Mouse (Mus musculus): ENCODE measurements around the gene Nrxn1. TPM values are rescaled to one million over a fixed set of nuclear protein-coding genes. Genes with fewer than 3 reads are reported as not detected.

The Nrxn1 gene
- polyA plus RNA-seq, 1 experiment from 2014 or later: 12.2 TPM

DNA sequence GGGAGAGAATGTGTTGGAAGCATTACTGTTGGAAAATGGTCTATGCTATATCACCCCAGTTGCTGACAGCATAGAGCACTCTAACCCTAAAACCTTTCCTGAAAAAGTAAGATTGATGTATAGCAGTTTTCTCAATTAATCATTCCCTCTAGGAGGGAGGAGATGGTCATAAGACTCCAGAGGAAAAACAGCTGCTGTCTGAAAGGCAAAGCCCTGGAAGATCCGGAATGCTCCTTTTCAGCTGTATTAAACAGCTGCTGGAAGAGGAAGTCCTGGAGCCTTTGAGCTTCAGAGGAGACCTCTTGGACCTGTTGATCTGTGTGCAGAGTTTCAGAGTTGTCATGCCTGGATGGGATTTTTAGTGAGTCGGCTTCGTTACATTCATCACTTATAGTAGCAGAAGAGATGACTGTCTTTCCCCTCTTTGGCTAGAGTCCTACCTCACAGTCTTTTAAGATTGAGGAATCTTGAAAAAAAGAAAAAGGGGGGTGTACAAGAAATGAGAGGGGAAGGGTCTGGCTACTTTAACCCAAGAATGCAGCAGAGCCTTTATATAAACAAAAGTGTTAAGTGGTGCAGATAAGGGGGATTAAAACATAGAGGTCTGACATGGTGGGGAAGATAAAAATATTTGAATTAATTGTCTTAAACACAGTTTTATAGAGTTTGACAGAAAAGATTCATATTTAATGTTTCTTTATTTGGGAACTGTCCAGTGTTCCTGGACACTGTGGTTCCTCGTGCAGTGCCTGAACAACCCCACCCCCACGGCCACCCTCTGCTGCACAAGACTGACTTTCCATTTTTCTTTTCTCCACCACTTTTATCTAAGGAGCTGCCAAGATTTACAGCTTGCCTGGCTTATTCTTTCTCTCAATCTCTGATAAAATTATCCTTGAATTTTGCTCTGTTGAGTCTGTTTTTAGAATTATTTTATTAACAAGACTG, 710.1 kb downstream of the Nrxn1 start:
- Histone ChIP-seq H3K4me3 (ENCODE audit: low read depth, low read length) (no peak overlapping the region), H3K4me1 (ENCODE audit: control insufficient read depth, insufficient read depth, low read length) (no peaks in the 10 kb centered on the region), H3K9ac (ENCODE audit: low read depth, low read length) (no peak overlapping the region), H3K27me3 (replicated peaks; ENCODE audit: control insufficient read depth, insufficient read depth, low read length) (no peaks in the 10 kb centered on the region), H3K4me2 (ENCODE audit: low read depth, low read length) (no peak overlapping the region), H3K9me3 (ENCODE audit: control insufficient read depth, low read length) (no peaks in the 10 kb centered on the region), H3K27ac (replicated peaks; ENCODE audit: low read depth, low read length) (no peak overlapping the region), H3K36me3 (ENCODE audit: control insufficient read depth, insufficient read depth, low read length) (no peaks in the 10 kb centered on the region)
- WGBS: 55% methylated on average over 5 of the region's 5 CpGs
- ATAC-seq (ENCODE audit: low read depth): no peak
- DNase-seq (ENCODE audit: low spot score): peak; percentile 8

DNA sequence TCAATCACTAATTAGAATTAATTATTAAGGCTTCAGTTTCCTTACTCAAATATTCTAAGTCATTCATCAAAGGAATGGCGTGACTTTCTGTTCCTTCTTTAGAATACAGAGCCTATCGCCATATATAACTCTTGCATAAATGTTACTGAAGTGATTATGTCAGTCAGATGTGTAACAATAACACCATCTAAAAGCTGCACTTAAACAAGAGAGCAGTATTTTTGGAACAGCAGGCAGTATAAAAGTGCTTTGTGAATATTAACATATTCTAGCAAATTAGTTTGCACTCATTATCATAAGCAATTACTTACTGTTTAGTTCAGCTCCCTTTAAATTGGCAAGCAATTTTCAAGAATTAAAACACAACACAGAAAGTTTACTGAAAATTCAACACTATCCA, 716.3 kb downstream of the Nrxn1 start:
- no peaks in the 10 kb centered on the region for H3K27me3 ChIP-seq (replicated peaks; ENCODE audit: control insufficient read depth, insufficient read depth, low read length)
- ATAC-seq (ENCODE audit: low read depth) (no peak), DNase-seq (ENCODE audit: low spot score) (no peak)
- H3K4me2 ChIP-seq (ENCODE audit: low read depth, low read length): no peak overlapping the region
- H3K4me1 ChIP-seq (ENCODE audit: control insufficient read depth, insufficient read depth, low read length): no peaks in the 10 kb centered on the region
- H3K9ac ChIP-seq (ENCODE audit: low read depth, low read length): no peak overlapping the region
- WGBS: 83% methylated on average over 2 of the region's 2 CpGs
- H3K9me3 ChIP-seq (ENCODE audit: control insufficient read depth, low read length): no peaks in the 10 kb centered on the region
- H3K36me3 ChIP-seq (ENCODE audit: control insufficient read depth, insufficient read depth, low read length): no peaks in the 10 kb centered on the region
- H3K27ac ChIP-seq (replicated peaks; ENCODE audit: low read depth, low read length): no peak overlapping the region
- no peak overlapping the region for H3K4me3 ChIP-seq (ENCODE audit: low read depth, low read length)

DNA sequence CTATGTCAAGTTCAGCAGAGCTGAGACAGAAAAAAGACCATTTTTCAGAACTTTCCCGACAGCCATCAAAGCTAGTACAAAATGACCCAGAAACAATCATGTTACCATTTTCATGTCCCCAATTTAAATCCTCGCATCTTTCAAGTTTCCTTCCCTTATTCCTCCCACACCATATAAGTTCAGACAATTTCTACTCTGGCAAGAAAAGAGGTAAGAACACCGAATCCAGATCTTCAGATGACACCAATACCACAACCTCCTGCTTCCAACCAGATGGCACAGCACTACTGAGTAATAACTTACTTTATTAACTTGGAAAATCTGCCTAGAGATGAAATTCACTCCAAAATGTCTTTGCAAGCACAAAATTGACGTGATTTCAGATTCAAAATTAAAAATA, 730.7 kb downstream of the Nrxn1 start:
- 82% methylated on average over 4 of the region's 4 CpGs for WGBS
- no peaks in the 10 kb centered on the region for H3K36me3 ChIP-seq (ENCODE audit: control insufficient read depth, insufficient read depth, low read length)
- DNase-seq (ENCODE audit: low spot score): no peak

DNA sequence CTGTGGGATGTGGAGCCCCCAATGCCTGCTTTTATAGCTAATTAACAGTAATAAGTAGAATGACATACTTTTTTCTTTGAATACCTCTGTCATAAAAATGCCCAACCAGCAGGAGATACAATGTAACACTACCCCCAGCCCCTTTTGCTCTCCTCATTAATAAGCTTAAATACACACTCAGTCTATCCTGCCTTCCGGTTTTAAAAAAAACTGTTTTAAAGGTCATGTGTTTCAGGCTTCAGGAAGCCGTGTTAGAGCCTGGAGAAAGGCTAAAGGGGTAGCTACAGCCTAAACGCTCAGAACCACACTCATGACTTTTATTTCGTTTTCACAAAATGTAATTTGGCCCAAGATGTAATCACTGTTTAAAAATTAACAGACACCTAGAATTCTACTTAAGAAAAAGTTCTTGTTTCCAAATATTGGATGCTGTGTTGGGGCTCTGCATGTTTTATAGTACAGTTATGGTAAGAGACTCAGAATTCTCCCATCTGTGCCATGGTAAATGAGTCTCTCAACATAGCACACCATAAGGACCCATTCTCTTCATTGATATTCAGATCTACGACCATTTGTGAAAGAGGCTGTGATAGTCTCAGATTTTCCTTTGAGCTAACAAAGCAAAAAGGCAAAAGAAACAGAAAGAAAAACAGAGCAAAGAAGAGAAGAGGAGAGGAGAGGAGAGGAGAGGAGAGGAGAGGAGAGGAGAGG, 743.3 kb downstream of the Nrxn1 start:
- DNase-seq (ENCODE audit: low spot score) (no peak), ATAC-seq (ENCODE audit: low read depth) (0 out of 2 replicates have a peak, but pooled peaks have one; percentile 13)
- H3K4me1 ChIP-seq (ENCODE audit: control insufficient read depth, insufficient read depth, low read length): no peaks in the 10 kb centered on the region
- no peaks in the 10 kb centered on the region for H3K27me3 ChIP-seq (replicated peaks; ENCODE audit: control insufficient read depth, insufficient read depth, low read length)
- no peaks in the 10 kb centered on the region for H3K9me3 ChIP-seq (ENCODE audit: control insufficient read depth, low read length)
- no peak overlapping the region for H3K4me2 ChIP-seq (ENCODE audit: low read depth, low read length)
- H3K27ac ChIP-seq (replicated peaks; ENCODE audit: low read depth, low read length): no peak overlapping the region
- H3K4me3 ChIP-seq (ENCODE audit: low read depth, low read length): no peak overlapping the region
- H3K9ac ChIP-seq (ENCODE audit: low read depth, low read length): no peak overlapping the region
- 59% methylated on average over 5 of the region's 5 CpGs for WGBS
- H3K36me3 ChIP-seq (ENCODE audit: control insufficient read depth, insufficient read depth, low read length): no peaks in the 10 kb centered on the region

More for the DNA sequence above, 730.7 kb downstream of the Nrxn1 start:
- Histone ChIP-seq H3K27ac (replicated peaks; ENCODE audit: low read depth, low read length) (no peak overlapping the region), H3K4me1 (ENCODE audit: control insufficient read depth, insufficient read depth, low read length) (no peaks in the 10 kb centered on the region), H3K9ac (ENCODE audit: low read depth, low read length) (no peak overlapping the region), H3K4me2 (ENCODE audit: low read depth, low read length) (no peak overlapping the region), H3K9me3 (ENCODE audit: control insufficient read depth, low read length) (no peaks in the 10 kb centered on the region), H3K4me3 (ENCODE audit: low read depth, low read length) (no peak overlapping the region), H3K27me3 (replicated peaks; ENCODE audit: control insufficient read depth, insufficient read depth, low read length) (no peaks in the 10 kb centered on the region)
- no peak for ATAC-seq (ENCODE audit: low read depth)

DNA sequence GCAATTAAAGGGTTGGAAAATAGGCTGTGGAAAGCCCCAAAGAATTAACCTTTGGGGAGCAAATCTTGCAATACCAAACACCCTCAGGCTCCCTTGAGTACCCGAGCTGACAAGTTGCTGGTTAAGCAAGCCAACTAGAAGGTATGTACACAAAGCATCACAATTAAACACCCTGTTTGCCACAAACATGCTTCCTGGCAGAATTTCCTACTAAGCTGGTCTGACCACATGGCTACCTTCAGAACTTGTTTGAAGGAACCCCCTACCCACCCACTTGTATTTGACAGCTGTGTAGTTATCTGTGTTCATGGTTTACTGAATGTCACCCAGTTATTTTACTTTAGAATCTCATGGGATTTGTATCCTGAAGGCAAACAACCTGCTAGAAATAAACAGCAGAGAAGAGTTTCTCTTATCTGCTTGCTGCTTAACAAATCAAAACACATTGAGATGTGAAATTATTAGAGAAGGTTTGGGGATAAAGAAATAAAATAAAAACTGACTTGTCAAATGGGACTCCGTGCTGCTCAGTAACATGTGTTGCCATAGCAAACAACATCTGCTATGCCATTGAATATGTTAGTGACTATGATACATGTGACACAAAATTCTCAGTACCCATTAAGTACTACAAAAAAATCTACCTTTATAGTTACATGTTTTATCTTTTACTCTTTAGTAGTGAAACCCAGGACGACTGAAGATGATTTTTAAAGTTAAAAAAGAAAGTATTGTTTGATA, 746.0 kb downstream of the Nrxn1 start:
- H3K4me2 ChIP-seq (ENCODE audit: low read depth, low read length): no peak overlapping the region
- H3K27me3 ChIP-seq (replicated peaks; ENCODE audit: control insufficient read depth, insufficient read depth, low read length): no peaks in the 10 kb centered on the region
- no peaks in the 10 kb centered on the region for H3K36me3 ChIP-seq (ENCODE audit: control insufficient read depth, insufficient read depth, low read length)
- no peaks in the 10 kb centered on the region for H3K9me3 ChIP-seq (ENCODE audit: control insufficient read depth, low read length)
- ATAC-seq (ENCODE audit: low read depth) (peak; percentile 75), DNase-seq (ENCODE audit: low spot score) (peak; percentile 74)
- 55% methylated on average over 3 of the region's 3 CpGs for WGBS
- H3K9ac ChIP-seq (ENCODE audit: low read depth, low read length): no peak overlapping the region
- no peaks in the 10 kb centered on the region for H3K4me1 ChIP-seq (ENCODE audit: control insufficient read depth, insufficient read depth, low read length)
- H3K4me3 ChIP-seq (ENCODE audit: low read depth, low read length): no peak overlapping the region
- H3K27ac ChIP-seq (replicated peaks; ENCODE audit: low read depth, low read length): no peak overlapping the region

DNA sequence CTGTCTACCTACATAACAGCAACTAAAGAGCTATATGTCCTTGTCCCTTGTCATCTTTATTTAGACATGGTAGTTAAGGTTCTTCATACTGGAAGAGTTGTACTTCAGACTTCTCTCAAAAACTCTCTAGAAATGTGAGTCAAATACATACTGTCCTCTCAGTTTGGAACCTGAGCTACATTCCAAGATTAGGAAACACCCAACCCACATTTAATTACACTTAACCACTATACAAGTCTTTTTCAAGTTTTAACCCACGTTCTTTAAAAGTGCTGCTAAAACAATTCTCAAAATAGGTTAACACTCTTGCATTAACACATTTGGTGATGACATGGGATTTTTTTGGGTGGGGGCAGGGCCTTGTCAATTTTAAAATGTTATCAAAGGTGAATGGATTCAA, 759.4 kb downstream of the Nrxn1 start:
- no peak overlapping the region for H3K4me3 ChIP-seq (ENCODE audit: low read depth, low read length)
- no peaks in the 10 kb centered on the region for H3K36me3 ChIP-seq (ENCODE audit: control insufficient read depth, insufficient read depth, low read length)
- H3K4me2 ChIP-seq (ENCODE audit: low read depth, low read length): no peak overlapping the region
- no peaks in the 10 kb centered on the region for H3K9me3 ChIP-seq (ENCODE audit: control insufficient read depth, low read length)
- no peak overlapping the region for H3K9ac ChIP-seq (ENCODE audit: low read depth, low read length)
- H3K27me3 ChIP-seq (replicated peaks; ENCODE audit: control insufficient read depth, insufficient read depth, low read length): no peaks in the 10 kb centered on the region
- ATAC-seq (ENCODE audit: low read depth) (no peak), DNase-seq (ENCODE audit: low spot score) (no peak)
- H3K27ac ChIP-seq (replicated peaks; ENCODE audit: low read depth, low read length): no peak overlapping the region
- WGBS: 60% methylated on average over 1 of the region's 1 CpGs
- H3K4me1 ChIP-seq (ENCODE audit: control insufficient read depth, insufficient read depth, low read length): no peaks in the 10 kb centered on the region

DNA sequence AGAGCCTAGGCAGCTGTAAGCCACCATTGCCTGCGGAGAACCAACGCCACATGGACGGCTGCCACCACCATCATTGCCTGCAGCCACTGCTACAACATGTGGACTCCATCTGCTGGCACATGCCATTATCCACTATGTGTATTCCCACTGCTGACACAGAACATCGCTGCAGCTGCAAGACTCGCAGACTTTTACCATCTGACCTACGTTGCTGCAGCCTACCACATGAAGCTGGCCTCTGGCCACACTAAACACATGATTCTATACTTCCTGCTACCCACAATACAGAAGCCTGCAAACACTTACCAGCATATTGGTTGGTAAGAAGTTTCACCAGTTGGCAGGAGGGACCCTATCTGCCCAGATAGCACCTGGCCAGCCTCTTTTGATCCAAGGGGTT, 769.2 kb downstream of the Nrxn1 start:
- 62% methylated on average over 6 of the region's 6 CpGs for WGBS
- no peaks in the 10 kb centered on the region for H3K9me3 ChIP-seq (ENCODE audit: control insufficient read depth, low read length)
- no peak overlapping the region for H3K27ac ChIP-seq (replicated peaks; ENCODE audit: low read depth, low read length)
- H3K4me2 ChIP-seq (ENCODE audit: low read depth, low read length): no peak overlapping the region
- DNase-seq (ENCODE audit: low spot score) (no peak), ATAC-seq (ENCODE audit: low read depth) (0 out of 2 replicates have a peak, but pooled peaks have one; percentile 26)
- no peak overlapping the region for H3K4me3 ChIP-seq (ENCODE audit: low read depth, low read length)
- H3K4me1 ChIP-seq (ENCODE audit: control insufficient read depth, insufficient read depth, low read length): no peaks in the 10 kb centered on the region
- no peaks in the 10 kb centered on the region for H3K27me3 ChIP-seq (replicated peaks; ENCODE audit: control insufficient read depth, insufficient read depth, low read length)
- H3K9ac ChIP-seq (ENCODE audit: low read depth, low read length): no peak overlapping the region
- no peaks in the 10 kb centered on the region for H3K36me3 ChIP-seq (ENCODE audit: control insufficient read depth, insufficient read depth, low read length)

DNA sequence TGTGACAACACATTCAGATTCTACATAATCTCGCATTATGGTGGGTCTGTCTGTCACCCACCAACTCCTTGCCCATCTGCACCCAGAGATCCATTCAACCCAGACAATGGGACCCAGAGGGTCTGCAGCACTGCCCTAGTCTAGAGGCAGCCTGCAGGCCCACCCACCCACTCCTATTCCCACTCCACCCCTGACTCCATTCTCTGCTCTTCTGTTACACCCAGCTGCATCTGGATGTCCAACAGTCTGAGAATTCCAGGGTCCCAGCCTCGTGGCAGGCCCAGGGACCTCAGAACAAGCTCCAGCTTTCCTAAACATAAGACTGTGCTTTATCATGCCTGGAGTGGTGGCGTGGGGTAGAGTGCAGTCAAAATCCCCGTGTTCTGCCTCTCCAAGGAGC, 820.6 kb downstream of the Nrxn1 start:
- Histone ChIP-seq H3K9me3 (ENCODE audit: control insufficient read depth, low read length) (no peaks in the 10 kb centered on the region), H3K4me1 (ENCODE audit: control insufficient read depth, insufficient read depth, low read length) (no peaks in the 10 kb centered on the region), H3K36me3 (ENCODE audit: control insufficient read depth, insufficient read depth, low read length) (no peaks in the 10 kb centered on the region), H3K9ac (ENCODE audit: low read depth, low read length) (no peak overlapping the region), H3K4me3 (ENCODE audit: low read depth, low read length) (no peak overlapping the region), H3K27ac (replicated peaks; ENCODE audit: low read depth, low read length) (no peak overlapping the region), H3K27me3 (replicated peaks; ENCODE audit: control insufficient read depth, insufficient read depth, low read length) (no peaks in the 10 kb centered on the region), H3K4me2 (ENCODE audit: low read depth, low read length) (no peak overlapping the region)
- DNase-seq (ENCODE audit: low spot score) (no peak), ATAC-seq (ENCODE audit: low read depth) (no peak)
- WGBS: 59% methylated on average over 4 of the region's 4 CpGs

Data from embryonic facial prominence, embryonic 14.5 days (tissue).